Mouse (Mus musculus): ENCODE results near the gene Frem1. TPM values are rescaled to one million over a fixed set of nuclear protein-coding genes. Genes with fewer than 3 reads are reported as not detected.

The Frem1 gene
- total RNA-seq (2014; fragmentation: Nextera tagmentation) (not detected in 2 replicates), total RNA-seq (2017) (0.06 and 0.27 TPM in 2 replicates), polyA plus RNA-seq (2012) (0.01 TPM in 1 of 2 replicates, not detected in the other)

GRCm38 (mm10) chr4:83051634-83052577 lies at the start of gene Frem1:
Frem1 (minus strand) TSS chr4:83052339.
- Histone ChIP-seq H3K4me1 (ENCODE audit: insufficient read depth, low read depth, low read length) (no peaks in the 10 kb centered on the region), H3K4me3 (ENCODE audit: low read depth, low read length) (no peak within 1 kb of the TSS), H3K27me3 (ENCODE audit: insufficient read depth, low read length) (no peaks in the 10 kb centered on the region), H3K36me3 (replicated peaks) (no peaks in the 10 kb centered on the region), H3K9me3 (replicated peaks) (peaks cover 52% of the 10 kb centered on the region)
- no peak for DNase-seq (ENCODE audit: low spot score)
- TF ChIP-seq GATA1 (IDR thresholded peaks at IDR 0.05; ENCODE audit: borderline replicate concordance, low read length) (no peak), GATA2 (IDR thresholded peaks at IDR 0.05; ENCODE audit: borderline replicate concordance, low read depth, low read length) (no peak), TAL1 (conservative IDR thresholded peaks at IDR 0.05; ENCODE audit: low read depth, low read length) (no peak), POLR2AphosphoS5 (IDR thresholded peaks at IDR 0.05; ENCODE audit: insufficient replicate concordance, low read depth, low read length) (no peak), CTCF (IDR thresholded peaks at IDR 0.05; ENCODE audit: low read depth, low read length) (no peak)
- no peak for ATAC-seq (ENCODE audit: extremely low read depth, insufficient number of reproducible peaks, low FRiP score, poor library complexity, severe bottlenecking)

- no peaks in the 10 kb centered on the region for H3K4me1 ChIP-seq (ENCODE audit: insufficient read depth, low read depth, low read length)
- H3K27me3 ChIP-seq (ENCODE audit: insufficient read depth, low read length) = no peaks in the 10 kb centered on the region
- peaks cover 44% of the 10 kb centered on the region for H3K9me3 ChIP-seq (replicated peaks)
- H3K36me3 ChIP-seq (replicated peaks) = no peaks in the 10 kb centered on the region
- TF ChIP-seq CTCF (IDR thresholded peaks at IDR 0.05; ENCODE audit: low read depth, low read length) (no peak), POLR2AphosphoS5 (IDR thresholded peaks at IDR 0.05; ENCODE audit: insufficient replicate concordance, low read depth, low read length) (no peak), GATA1 (IDR thresholded peaks at IDR 0.05; ENCODE audit: borderline replicate concordance, low read length) (no peak), GATA2 (IDR thresholded peaks at IDR 0.05; ENCODE audit: borderline replicate concordance, low read depth, low read length) (no peak), TAL1 (conservative IDR thresholded peaks at IDR 0.05; ENCODE audit: low read depth, low read length) (no peak)
- DNase-seq (ENCODE audit: low spot score) = no peak
- no peak for ATAC-seq (ENCODE audit: extremely low read depth, insufficient number of reproducible peaks, low FRiP score, poor library complexity, severe bottlenecking)
- H3K4me3 ChIP-seq (ENCODE audit: low read depth, low read length) = no peak overlapping the region
Measured at GRCm38 (mm10) chr4:83099025-83099424, 46.9 kb upstream of the Frem1 start.

- ATAC-seq (ENCODE audit: extremely low read depth, insufficient number of reproducible peaks, low FRiP score, poor library complexity, severe bottlenecking) (no peak), DNase-seq (ENCODE audit: low spot score) (no peak)
- Histone ChIP-seq H3K36me3 (replicated peaks) (no peaks in the 10 kb centered on the region), H3K27me3 (ENCODE audit: insufficient read depth, low read length) (no peaks in the 10 kb centered on the region), H3K4me1 (ENCODE audit: insufficient read depth, low read depth, low read length) (no peaks in the 10 kb centered on the region), H3K4me3 (ENCODE audit: low read depth, low read length) (no peak overlapping the region), H3K9me3 (replicated peaks) (peaks cover 29% of the 10 kb centered on the region)
- TF ChIP-seq POLR2AphosphoS5 (IDR thresholded peaks at IDR 0.05; ENCODE audit: insufficient replicate concordance, low read depth, low read length) = no peak
- TF ChIP-seq GATA2 (IDR thresholded peaks at IDR 0.05; ENCODE audit: borderline replicate concordance, low read depth, low read length) = no peak
- TF ChIP-seq TAL1 (conservative IDR thresholded peaks at IDR 0.05; ENCODE audit: low read depth, low read length) = no peak
- no peak for TF ChIP-seq CTCF (IDR thresholded peaks at IDR 0.05; ENCODE audit: low read depth, low read length)
- no peak for TF ChIP-seq GATA1 (IDR thresholded peaks at IDR 0.05; ENCODE audit: borderline replicate concordance, low read length)
Measured at GRCm38 (mm10) chr4:83093941-83094340, 41.8 kb upstream of the Frem1 start.

- H3K9me3 ChIP-seq (replicated peaks) = peaks cover 24% of the 10 kb centered on the region
- no peaks in the 10 kb centered on the region for H3K4me1 ChIP-seq (ENCODE audit: insufficient read depth, low read depth, low read length)
- no peak overlapping the region for H3K4me3 ChIP-seq (ENCODE audit: low read depth, low read length)
- no peak for ATAC-seq (ENCODE audit: extremely low read depth, insufficient number of reproducible peaks, low FRiP score, poor library complexity, severe bottlenecking)
- no peak for DNase-seq (ENCODE audit: low spot score)
- H3K36me3 ChIP-seq (replicated peaks) = no peaks in the 10 kb centered on the region
- TF ChIP-seq POLR2AphosphoS5 (IDR thresholded peaks at IDR 0.05; ENCODE audit: insufficient replicate concordance, low read depth, low read length) = no peak
- TF ChIP-seq GATA1 (IDR thresholded peaks at IDR 0.05; ENCODE audit: borderline replicate concordance, low read length) = no peak
- TF ChIP-seq GATA2 (IDR thresholded peaks at IDR 0.05; ENCODE audit: borderline replicate concordance, low read depth, low read length) = no peak
- no peak for TF ChIP-seq CTCF (IDR thresholded peaks at IDR 0.05; ENCODE audit: low read depth, low read length)
- no peak for TF ChIP-seq TAL1 (conservative IDR thresholded peaks at IDR 0.05; ENCODE audit: low read depth, low read length)
- H3K27me3 ChIP-seq (ENCODE audit: insufficient read depth, low read length) = no peaks in the 10 kb centered on the region
Measured at GRCm38 (mm10) chr4:83090691-83091448, 38.7 kb upstream of the Frem1 start.

- no peak for DNase-seq (ENCODE audit: low spot score)
- Histone ChIP-seq H3K36me3 (replicated peaks) (no peaks in the 10 kb centered on the region), H3K4me1 (ENCODE audit: insufficient read depth, low read depth, low read length) (no peaks in the 10 kb centered on the region), H3K9me3 (replicated peaks) (peaks cover 33% of the 10 kb centered on the region), H3K27me3 (ENCODE audit: insufficient read depth, low read length) (no peaks in the 10 kb centered on the region), H3K4me3 (ENCODE audit: low read depth, low read length) (no peak overlapping the region)
- TF ChIP-seq GATA2 (IDR thresholded peaks at IDR 0.05; ENCODE audit: borderline replicate concordance, low read depth, low read length) (no peak), TAL1 (conservative IDR thresholded peaks at IDR 0.05; ENCODE audit: low read depth, low read length) (no peak), CTCF (IDR thresholded peaks at IDR 0.05; ENCODE audit: low read depth, low read length) (no peak), POLR2AphosphoS5 (IDR thresholded peaks at IDR 0.05; ENCODE audit: insufficient replicate concordance, low read depth, low read length) (no peak), GATA1 (IDR thresholded peaks at IDR 0.05; ENCODE audit: borderline replicate concordance, low read length) (no peak)
- ATAC-seq (ENCODE audit: extremely low read depth, insufficient number of reproducible peaks, low FRiP score, poor library complexity, severe bottlenecking) = no peak
Measured at GRCm38 (mm10) chr4:83080364-83081174, 28.4 kb upstream of the Frem1 start.
